Mouse (Mus musculus): ENCODE results near the gene Dennd1b.

Gene Dennd1b

GRCm38 (mm10) chr1:139007475-139007874, 44.2 kb downstream of the Dennd1b start:
- DNase-seq (ENCODE audit: low spot score in 2 of 2) = no peak

GRCm38 (mm10) chr1:139015118-139015788, 52.0 kb downstream of the Dennd1b start:
- DNase-seq (ENCODE audit: low spot score in 2 of 2) = no peak

GRCm38 (mm10) chr1:139021298-139021697, 58.1 kb downstream of the Dennd1b start:
- DNase-seq (ENCODE audit: low spot score in 2 of 2) = no peak

GRCm38 (mm10) chr1:139025882-139026645, 62.8 kb downstream of the Dennd1b start:
- DNase-seq (ENCODE audit: low spot score in 2 of 2) = no peak

GRCm38 (mm10) chr1:139029521-139029920, 66.3 kb downstream of the Dennd1b start:
- DNase-seq (ENCODE audit: low spot score in 2 of 2) = peak; percentile 20 to 28

- no peak for DNase-seq (ENCODE audit: low spot score in 2 of 2)
These were observed 69.2 kb downstream of the Dennd1b start for GRCm38 (mm10) chr1:139032411-139032810.

GRCm38 (mm10) chr1:139035141-139035540, 71.9 kb downstream of the Dennd1b start:
- no peak for DNase-seq (ENCODE audit: low spot score in 2 of 2)

- DNase-seq (ENCODE audit: low spot score in 2 of 2) = no peak
These were observed 73.1 kb downstream of the Dennd1b start for GRCm38 (mm10) chr1:139036302-139036701.

- no peak for DNase-seq (ENCODE audit: low spot score in 2 of 2)
These were observed 73.7 kb downstream of the Dennd1b start for GRCm38 (mm10) chr1:139036768-139037507.

- DNase-seq (ENCODE audit: low spot score in 2 of 2) = no peak
These were observed 74.8 kb downstream of the Dennd1b start for GRCm38 (mm10) chr1:139038074-139038473.

- no peak for DNase-seq (ENCODE audit: low spot score in 2 of 2)
These were observed 75.4 kb downstream of the Dennd1b start for GRCm38 (mm10) chr1:139038620-139039019.

- DNase-seq (ENCODE audit: low spot score in 2 of 2) = no peak
These were observed 76.4 kb downstream of the Dennd1b start for GRCm38 (mm10) chr1:139039529-139040230.

GRCm38 (mm10) chr1:139049075-139049474, 85.8 kb downstream of the Dennd1b start:
- DNase-seq (ENCODE audit: low spot score in 2 of 2) = no peak

GRCm38 (mm10) chr1:139049881-139050472, 86.7 kb downstream of the Dennd1b start:
- DNase-seq (ENCODE audit: low spot score in 2 of 2) = no peak

- no peak for DNase-seq (ENCODE audit: low spot score in 2 of 2)
These were observed 89.8 kb downstream of the Dennd1b start for GRCm38 (mm10) chr1:139053003-139053402.

GRCm38 (mm10) chr1:139060301-139060700, 97.1 kb downstream of the Dennd1b start:
- DNase-seq (ENCODE audit: low spot score in 2 of 2) = no peak

- DNase-seq (ENCODE audit: low spot score in 2 of 2) = no peak
These were observed 101.5 kb downstream of the Dennd1b start for GRCm38 (mm10) chr1:139064711-139065110.

- DNase-seq (ENCODE audit: low spot score in 2 of 2) = no peak
These were observed 104.0 kb downstream of the Dennd1b start for GRCm38 (mm10) chr1:139067210-139067609.

GRCm38 (mm10) chr1:139071015-139071414, 107.8 kb downstream of the Dennd1b start:
- DNase-seq (ENCODE audit: low spot score in 2 of 2) = no peak

- no peak for DNase-seq (ENCODE audit: low spot score in 2 of 2)
These were observed 112.4 kb downstream of the Dennd1b start for GRCm38 (mm10) chr1:139075671-139076070.

GRCm38 (mm10) chr1:139077989-139078388, 114.8 kb downstream of the Dennd1b start:
- no peak for DNase-seq (ENCODE audit: low spot score in 2 of 2)
